Mouse (Mus musculus): ENCODE measurements around the gene Mylk3. TPM values are rescaled to one million over a fixed set of nuclear protein-coding genes. Genes with fewer than 3 reads are reported as not detected.

The Mylk3 gene
- polyA plus RNA-seq, 1 experiment from 2014 or later: 1.9 TPM

DNA sequence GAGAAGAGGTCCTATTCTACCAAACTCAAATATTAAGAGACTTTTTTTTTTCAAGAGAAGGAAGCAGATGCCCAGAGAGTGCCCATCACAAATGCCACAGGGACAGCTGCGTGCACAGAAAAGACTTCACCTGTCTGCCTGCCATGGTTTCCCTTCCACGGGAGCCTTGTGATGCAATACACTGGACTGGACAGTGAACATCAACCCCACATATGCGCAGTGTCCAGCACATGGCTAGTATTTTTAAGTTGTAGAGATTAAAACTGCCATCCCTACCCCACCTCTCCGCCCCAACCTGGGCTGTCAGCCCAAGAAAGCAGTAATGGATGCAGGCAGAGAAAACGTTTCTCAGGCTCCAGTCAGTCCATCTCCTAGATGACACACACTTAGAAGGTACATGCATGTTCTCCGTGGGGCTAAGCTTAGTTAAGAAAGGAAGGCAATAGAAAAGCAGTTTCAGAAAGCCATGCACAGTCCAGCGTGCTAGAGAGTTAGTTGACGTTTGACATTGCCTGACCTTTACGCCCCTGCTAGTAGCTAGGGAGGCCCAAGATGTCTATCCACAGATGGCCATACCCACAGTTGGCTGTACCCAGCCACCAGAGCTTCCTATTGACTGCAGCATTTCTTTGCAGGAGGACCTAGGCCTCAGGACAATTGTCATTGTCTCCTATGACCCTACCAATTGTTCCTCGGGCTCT is 5.9 kb downstream of the Mylk3 start:
- Histone ChIP-seq H3K9ac (no peak overlapping the region), H3K27me3 (no peaks in the 10 kb centered on the region), H3K9me3 (no peaks in the 10 kb centered on the region), H3K4me2 (replicated peaks) (no peak overlapping the region), H3K4me1 (peaks cover 21% of the 10 kb centered on the region; the same call in 1 of the 2 replicates), H3K27ac (peak overlapping the region; percentile 6; the same call in 1 of the 2 replicates), H3K4me3 (no peak overlapping the region), H3K36me3 (no peaks in the 10 kb centered on the region)
- ATAC-seq (ENCODE audit: insufficient number of reproducible peaks, insufficient read depth, low FRiP score, low TSS enrichment): no peak
- WGBS: 78% methylated on average over 10 of the region's 10 CpGs

DNA sequence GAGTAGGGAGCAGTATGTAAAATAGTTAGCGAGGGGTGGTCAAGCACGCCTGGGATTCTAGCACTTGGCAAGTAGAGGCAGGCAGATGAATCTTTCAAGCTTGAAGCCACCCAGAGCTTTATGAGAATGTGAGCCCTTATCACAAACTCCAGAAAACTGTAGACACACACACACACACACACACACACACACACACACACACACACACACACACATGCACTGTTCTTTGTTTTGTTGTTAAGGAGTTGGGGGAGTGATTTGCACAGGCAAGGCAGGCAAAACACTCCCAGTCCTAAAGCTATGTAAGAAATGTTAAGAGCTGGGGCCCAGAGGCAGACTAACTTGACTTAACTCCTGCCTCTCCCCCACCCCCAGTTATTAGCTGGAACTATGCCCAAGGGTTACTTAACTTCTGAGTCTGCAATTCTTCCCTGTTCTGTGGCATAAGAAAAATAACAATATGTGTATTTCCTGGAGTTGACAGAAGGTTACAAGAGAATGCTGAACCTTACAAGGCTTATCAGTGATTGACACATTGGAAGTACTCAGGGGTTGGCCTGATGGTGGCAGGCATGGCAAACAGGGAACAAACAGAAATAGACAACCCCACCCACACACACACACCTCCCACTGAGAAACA is 6.9 kb downstream of the Mylk3 start:
- 42% methylated on average over 2 of the region's 2 CpGs for WGBS
- H3K4me3 ChIP-seq: no peak overlapping the region
- no peaks in the 10 kb centered on the region for H3K36me3 ChIP-seq
- H3K4me2 ChIP-seq (replicated peaks): no peak overlapping the region
- no peak overlapping the region for H3K9ac ChIP-seq
- peak overlapping the region; percentile 61 for H3K27ac ChIP-seq
- peaks cover 23% of the 10 kb centered on the region; the same call in 1 of the 2 replicates for H3K4me1 ChIP-seq
- H3K9me3 ChIP-seq: no peaks in the 10 kb centered on the region
- H3K27me3 ChIP-seq: no peaks in the 10 kb centered on the region
- no peak for ATAC-seq (ENCODE audit: insufficient number of reproducible peaks, insufficient read depth, low FRiP score, low TSS enrichment)

DNA sequence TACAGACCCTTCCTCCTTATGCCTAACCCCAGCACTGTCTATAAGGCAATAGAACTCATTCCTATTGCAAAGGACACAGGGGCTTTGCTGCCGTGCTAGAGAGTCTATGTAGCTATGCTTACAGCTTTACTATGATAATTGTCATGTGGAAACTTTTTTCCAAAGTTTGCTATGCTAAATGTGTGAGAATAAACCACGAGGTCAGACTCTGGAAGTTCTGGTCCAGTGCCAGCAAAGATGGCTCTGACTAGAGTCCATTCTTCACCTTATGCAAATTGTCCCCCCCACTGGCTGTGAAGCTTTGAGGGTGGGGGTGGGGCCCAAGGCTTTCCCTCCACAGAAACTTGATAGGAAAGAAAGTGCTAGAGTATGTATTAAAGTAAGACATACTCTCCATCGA is 9.6 kb downstream of the Mylk3 start:
- peaks cover 33% of the 10 kb centered on the region; the same call in 1 of the 2 replicates for H3K4me1 ChIP-seq
- WGBS: 59% methylated on average over 3 of the region's 3 CpGs
- H3K36me3 ChIP-seq: no peaks in the 10 kb centered on the region
- no peaks in the 10 kb centered on the region for H3K9me3 ChIP-seq
- H3K9ac ChIP-seq: no peak overlapping the region
- no peak for ATAC-seq (ENCODE audit: insufficient number of reproducible peaks, insufficient read depth, low FRiP score, low TSS enrichment)
- no peak overlapping the region for H3K4me2 ChIP-seq (replicated peaks)
- no peak overlapping the region for H3K27ac ChIP-seq
- H3K4me3 ChIP-seq: no peak overlapping the region
- no peaks in the 10 kb centered on the region for H3K27me3 ChIP-seq

DNA sequence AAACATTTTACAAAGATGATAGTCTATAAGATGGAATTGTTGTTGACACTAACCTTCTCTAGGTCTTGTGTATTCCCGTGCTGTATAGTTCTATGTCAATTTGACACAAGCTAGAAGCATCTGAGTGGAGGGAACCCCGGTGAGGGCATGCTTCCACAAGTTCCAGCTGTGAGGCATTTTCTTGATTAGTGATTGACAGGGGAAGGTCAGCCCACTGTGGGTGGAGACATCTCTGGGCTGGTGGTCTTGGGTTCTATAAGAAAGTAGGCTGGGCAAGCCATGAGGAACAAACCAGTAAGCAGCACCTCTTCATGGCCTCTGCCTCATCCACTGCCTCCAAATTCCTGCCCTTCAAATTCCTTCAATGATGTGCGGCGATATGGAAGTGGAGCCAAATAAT is 11.9 kb downstream of the Mylk3 start:
- no peak overlapping the region for H3K4me2 ChIP-seq (replicated peaks)
- ATAC-seq (ENCODE audit: insufficient number of reproducible peaks, insufficient read depth, low FRiP score, low TSS enrichment): no peak
- no peaks in the 10 kb centered on the region for H3K27me3 ChIP-seq
- H3K27ac ChIP-seq: no peak overlapping the region
- H3K4me1 ChIP-seq: peaks cover 19% of the 10 kb centered on the region; the same call in 1 of the 2 replicates
- no peak overlapping the region for H3K9ac ChIP-seq
- no peaks in the 10 kb centered on the region for H3K36me3 ChIP-seq
- WGBS: 36% methylated on average over 4 of the region's 4 CpGs
- H3K4me3 ChIP-seq: no peak overlapping the region
- H3K9me3 ChIP-seq: no peaks in the 10 kb centered on the region

DNA sequence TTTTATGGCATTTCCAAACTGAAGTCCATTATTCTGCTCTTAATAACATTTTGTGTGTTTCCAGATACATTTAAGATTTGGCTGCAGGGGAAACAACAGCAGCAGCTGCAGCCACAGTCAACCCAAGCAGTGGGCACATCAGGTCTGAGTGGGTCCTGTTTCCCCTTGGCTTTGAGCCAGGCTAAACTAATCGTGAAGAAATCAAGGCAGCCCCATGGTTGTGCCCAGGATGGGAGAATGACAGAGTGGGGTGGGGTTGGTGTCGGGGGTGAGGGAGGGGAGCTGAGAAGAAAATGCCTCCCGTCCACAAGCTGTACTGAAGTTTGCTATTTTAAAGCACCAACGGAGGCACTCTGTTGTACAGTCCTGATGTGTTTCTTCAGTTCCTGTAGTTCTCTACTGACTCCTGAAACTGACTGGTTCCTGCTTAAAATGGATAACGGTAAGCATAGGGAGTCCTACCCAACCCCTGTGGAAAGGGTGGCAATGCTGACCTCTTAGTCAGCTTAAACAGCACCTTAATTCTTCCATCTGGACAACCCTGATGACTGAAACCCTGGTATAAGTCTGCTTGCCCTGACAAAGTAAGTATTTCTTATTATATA is 12.6 kb downstream of the Mylk3 start:
- no peak overlapping the region for H3K4me2 ChIP-seq (replicated peaks)
- no peak overlapping the region for H3K4me3 ChIP-seq
- peak; percentile 47; the same call in 1 of the 2 replicates for ATAC-seq (ENCODE audit: insufficient number of reproducible peaks, insufficient read depth, low FRiP score, low TSS enrichment)
- peaks cover 13% of the 10 kb centered on the region; the same call in 1 of the 2 replicates for H3K4me1 ChIP-seq
- no peaks in the 10 kb centered on the region for H3K27me3 ChIP-seq
- H3K36me3 ChIP-seq: no peaks in the 10 kb centered on the region
- 60% methylated on average over 5 of the region's 5 CpGs for WGBS
- H3K27ac ChIP-seq: peak overlapping the region; percentile 30; the same call in 1 of the 2 replicates
- no peaks in the 10 kb centered on the region for H3K9me3 ChIP-seq
- no peak overlapping the region for H3K9ac ChIP-seq

DNA sequence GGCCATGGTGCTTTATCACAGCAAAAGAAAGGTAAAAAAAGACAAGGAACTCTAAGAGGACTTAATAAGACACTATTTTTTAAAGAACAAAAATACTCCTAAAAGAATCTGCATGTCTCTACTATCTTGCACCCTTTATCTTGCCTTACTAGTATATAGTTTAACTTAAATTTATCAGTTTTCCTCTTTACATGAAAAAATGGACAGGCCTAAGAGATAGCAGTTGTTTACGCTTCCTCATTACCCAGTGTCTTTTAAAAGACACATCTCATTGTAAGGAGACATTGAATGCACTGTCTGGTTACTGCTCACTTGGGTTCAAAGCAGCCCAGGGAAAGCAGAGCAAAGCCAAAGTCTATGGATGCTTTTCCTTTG is 13.7 kb downstream of the Mylk3 start:
- ATAC-seq (ENCODE audit: insufficient number of reproducible peaks, insufficient read depth, low FRiP score, low TSS enrichment): no peak

DNA sequence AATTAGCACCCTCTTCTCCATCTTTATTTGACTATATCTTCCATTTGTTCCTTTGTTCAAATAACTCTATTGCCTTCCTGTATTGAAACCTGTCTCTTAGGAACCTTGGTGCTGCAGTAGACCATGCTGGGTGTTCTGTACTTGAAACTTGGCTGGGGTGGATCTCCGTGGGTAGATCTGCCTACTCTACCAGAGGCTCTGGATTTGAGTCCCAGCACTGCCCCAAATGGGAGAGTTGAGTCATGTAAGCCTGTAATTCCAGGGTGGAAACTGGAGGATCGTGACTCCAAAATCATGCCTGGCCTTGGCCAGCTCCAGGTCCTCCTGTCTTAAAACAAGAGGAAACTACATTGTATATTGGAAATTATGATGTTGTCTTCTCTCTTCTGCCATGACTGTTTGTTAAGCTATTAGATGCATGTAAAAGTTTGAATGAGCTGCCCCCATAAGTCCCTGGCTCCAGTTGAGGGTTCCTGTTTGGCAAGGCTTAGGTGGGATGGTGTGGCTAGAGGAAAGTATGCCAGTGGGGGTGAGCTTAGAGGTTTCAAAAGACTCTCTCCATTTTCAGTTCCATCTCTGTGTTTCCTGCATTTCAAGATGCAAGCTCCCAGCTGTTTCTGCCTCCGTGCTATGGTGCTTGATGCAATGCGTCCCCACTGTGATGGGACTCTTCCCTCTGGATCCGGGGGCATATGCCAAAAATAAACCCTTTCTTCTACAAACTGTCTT is 14.2 kb downstream of the Mylk3 start:
- Histone ChIP-seq H3K36me3 (no peaks in the 10 kb centered on the region), H3K4me3 (no peak overlapping the region), H3K4me1 (peaks cover 11% of the 10 kb centered on the region; the same call in 1 of the 2 replicates), H3K9ac (no peak overlapping the region), H3K4me2 (replicated peaks) (no peak overlapping the region), H3K9me3 (no peaks in the 10 kb centered on the region), H3K27ac (no peak overlapping the region), H3K27me3 (no peaks in the 10 kb centered on the region)
- WGBS: 80% methylated on average over 5 of the region's 5 CpGs
- ATAC-seq (ENCODE audit: insufficient number of reproducible peaks, insufficient read depth, low FRiP score, low TSS enrichment): no peak

More for the DNA sequence above, 13.7 kb downstream of the Mylk3 start:
- Histone ChIP-seq H3K4me1 (peaks cover 11% of the 10 kb centered on the region; the same call in 1 of the 2 replicates), H3K27me3 (no peaks in the 10 kb centered on the region), H3K9me3 (no peaks in the 10 kb centered on the region), H3K4me2 (replicated peaks) (no peak overlapping the region), H3K9ac (no peak overlapping the region), H3K36me3 (no peaks in the 10 kb centered on the region), H3K27ac (no peak overlapping the region), H3K4me3 (no peak overlapping the region)
- 94% methylated on average over 1 of the region's 1 CpGs for WGBS

DNA sequence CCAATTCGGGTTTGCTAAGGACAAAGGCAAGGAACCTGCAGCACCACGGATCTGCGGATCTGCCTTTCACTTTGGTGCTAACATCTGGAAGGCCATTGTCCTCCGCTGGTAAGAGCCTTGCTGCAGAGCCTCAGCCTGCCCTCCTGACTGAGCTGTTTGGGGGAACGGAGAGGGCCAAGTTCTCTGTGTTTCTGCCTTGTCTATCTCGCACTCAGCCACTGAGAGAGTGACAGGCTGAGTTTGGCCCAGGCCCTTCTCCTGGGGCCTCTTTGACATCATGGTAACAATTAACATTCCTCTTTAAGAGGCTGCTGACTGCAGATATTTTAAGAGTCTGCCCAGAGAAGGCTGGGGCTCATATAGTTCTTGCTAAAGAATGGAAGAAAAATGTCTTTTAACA is 21.0 kb downstream of the Mylk3 start:
- Histone ChIP-seq H3K27ac (peak overlapping the region; percentile 77), H3K9ac (no peak overlapping the region), H3K4me1 (peaks cover 9% of the 10 kb centered on the region), H3K4me3 (no peak overlapping the region), H3K36me3 (no peaks in the 10 kb centered on the region), H3K27me3 (no peaks in the 10 kb centered on the region), H3K4me2 (replicated peaks) (no peak overlapping the region), H3K9me3 (no peaks in the 10 kb centered on the region)
- no peak for ATAC-seq (ENCODE audit: insufficient number of reproducible peaks, insufficient read depth, low FRiP score, low TSS enrichment)
- WGBS: 33% methylated on average over 6 of the region's 6 CpGs

DNA sequence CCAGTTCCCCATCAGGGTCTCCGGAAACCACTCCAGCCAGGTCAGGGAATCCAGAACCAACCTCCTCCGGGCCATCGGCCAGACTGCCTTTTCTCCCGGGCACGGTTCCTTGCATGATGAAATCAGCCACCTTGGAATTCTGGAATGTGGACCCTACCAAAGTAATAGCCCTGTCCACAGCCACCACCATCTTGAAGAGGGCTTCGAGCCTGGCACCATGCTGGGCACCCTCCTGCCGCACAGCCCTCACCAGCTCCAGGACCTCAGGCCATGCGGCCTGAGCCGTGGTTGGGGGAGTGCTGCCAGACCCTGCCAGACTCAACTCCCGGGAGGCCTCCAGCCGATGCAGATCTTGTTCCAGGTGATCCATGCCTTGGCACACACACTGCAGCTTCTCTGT is 21.5 kb downstream of the Mylk3 start:
- H3K9me3 ChIP-seq: no peaks in the 10 kb centered on the region
- H3K4me1 ChIP-seq: peaks cover 9% of the 10 kb centered on the region
- no peaks in the 10 kb centered on the region for H3K27me3 ChIP-seq
- H3K36me3 ChIP-seq: no peaks in the 10 kb centered on the region
- no peak overlapping the region for H3K9ac ChIP-seq
- ATAC-seq (ENCODE audit: insufficient number of reproducible peaks, insufficient read depth, low FRiP score, low TSS enrichment): no peak
- WGBS: 73% methylated on average over 11 of the region's 11 CpGs
- no peak overlapping the region for H3K4me2 ChIP-seq (replicated peaks)
- H3K4me3 ChIP-seq: no peak overlapping the region
- H3K27ac ChIP-seq: peak overlapping the region; percentile 77

DNA sequence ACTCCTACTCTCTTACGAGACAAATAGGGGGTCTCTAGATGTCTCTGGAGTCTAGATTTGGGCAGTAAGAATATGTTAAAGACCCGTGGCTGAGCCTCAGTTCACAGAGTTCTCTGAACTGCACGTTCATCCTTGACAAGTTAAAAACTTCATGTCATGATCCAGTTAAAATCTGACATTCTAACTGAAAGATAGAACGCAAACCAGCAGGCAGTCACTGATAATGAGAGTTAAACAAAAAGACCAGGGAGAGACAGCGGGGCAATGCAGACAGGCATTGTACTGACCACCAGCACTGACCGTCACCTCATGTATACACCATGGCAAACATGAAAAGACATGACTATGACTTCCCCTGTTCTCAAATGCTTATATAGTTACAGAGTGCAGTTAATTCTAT is 22.7 kb downstream of the Mylk3 start:
- Histone ChIP-seq H3K9me3 (no peaks in the 10 kb centered on the region), H3K27me3 (no peaks in the 10 kb centered on the region), H3K4me1 (peaks cover 9% of the 10 kb centered on the region), H3K4me3 (no peak overlapping the region), H3K36me3 (no peaks in the 10 kb centered on the region), H3K27ac (no peak overlapping the region), H3K9ac (no peak overlapping the region), H3K4me2 (replicated peaks) (no peak overlapping the region)
- WGBS: 78% methylated on average over 6 of the region's 6 CpGs
- ATAC-seq (ENCODE audit: insufficient number of reproducible peaks, insufficient read depth, low FRiP score, low TSS enrichment): no peak

DNA sequence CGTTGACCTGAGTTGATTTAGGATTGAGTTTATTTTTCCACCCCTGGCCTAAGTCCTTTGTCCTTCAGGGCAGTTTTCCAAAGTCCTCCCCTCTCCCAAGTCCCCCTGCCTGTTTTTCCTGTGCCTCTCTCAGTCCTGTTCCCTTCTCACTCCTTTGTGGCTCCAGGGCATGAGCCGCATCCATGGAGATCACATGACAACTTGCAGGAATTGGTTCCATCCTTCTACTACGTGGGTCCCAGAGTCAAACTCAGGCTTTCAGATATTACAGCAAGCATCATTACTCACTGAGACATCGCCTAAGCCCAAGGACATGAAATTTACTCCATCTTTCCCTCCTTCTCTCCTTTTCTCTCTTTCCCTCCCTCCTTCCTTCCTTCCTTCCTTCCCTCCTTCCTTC is 23.9 kb downstream of the Mylk3 start:
- Histone ChIP-seq H3K36me3 (no peaks in the 10 kb centered on the region), H3K9me3 (no peaks in the 10 kb centered on the region), H3K4me3 (no peak overlapping the region), H3K27ac (no peak overlapping the region), H3K4me1 (peaks cover 9% of the 10 kb centered on the region), H3K9ac (no peak overlapping the region), H3K4me2 (replicated peaks) (no peak overlapping the region), H3K27me3 (no peaks in the 10 kb centered on the region)
- no peak for ATAC-seq (ENCODE audit: insufficient number of reproducible peaks, insufficient read depth, low FRiP score, low TSS enrichment)
- WGBS: 61% methylated on average over 4 of the region's 4 CpGs

Data from embryonic facial prominence, embryonic 12.5 days (tissue).